Mouse (Mus musculus): Measurements from ENCODE around the gene Pim1. TPM values are rescaled to one million over a fixed set of nuclear protein-coding genes. Genes with fewer than 3 reads are reported as not detected.
"Not testable (repeated sequence)": the region's sequence is repeated elsewhere in the genome, so short reads cannot be mapped to it uniquely, and the experiment has no call there.

The Pim1 gene
- polyA plus RNA-seq, 1 experiment from 2014 or later, result 32.8 TPM

DNA sequence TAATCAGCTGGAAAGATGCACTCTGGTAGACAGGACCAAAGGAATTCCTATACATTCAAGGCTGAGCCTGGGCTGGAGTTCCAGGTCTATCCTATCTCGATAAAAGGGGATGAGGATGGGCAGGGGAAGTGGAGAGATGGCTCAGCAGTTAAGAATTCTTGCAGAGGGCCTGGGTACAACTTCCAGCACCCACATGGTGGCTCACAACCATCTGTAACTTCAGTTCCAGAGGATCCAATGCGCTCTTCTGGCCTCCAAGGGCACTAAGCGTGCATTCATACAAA, 6.5 kb downstream of the Pim1 start:
- no peak for ATAC-seq (ENCODE audit: low FRiP score, low TSS enrichment)

DNA sequence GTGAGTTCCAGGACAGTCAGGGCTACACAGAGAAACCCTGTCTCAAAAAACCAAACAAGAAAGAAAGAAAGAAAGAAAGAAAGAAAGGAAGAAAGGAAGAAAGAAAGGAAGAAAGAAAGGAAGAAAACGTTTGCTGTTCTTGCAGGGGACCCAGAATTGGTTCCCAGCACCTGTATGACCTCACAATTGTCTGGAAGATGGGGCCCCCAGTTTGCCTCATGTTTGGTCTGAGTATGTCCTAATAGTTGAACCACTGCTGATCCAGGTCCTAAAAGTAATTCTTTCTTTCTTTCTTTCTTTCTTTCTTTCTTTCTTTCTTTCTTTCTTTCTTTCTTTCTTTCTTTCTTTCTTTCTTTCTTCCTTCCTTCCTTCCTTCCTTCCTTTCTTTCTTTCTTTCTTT, 6.9 kb downstream of the Pim1 start:
- H3K27ac ChIP-seq (replicated peaks); H3K9me3 ChIP-seq (ENCODE audit: control insufficient read depth, low read length); H3K4me1 ChIP-seq (replicated peaks; ENCODE audit: control insufficient read depth, insufficient read depth); H3K4me2 ChIP-seq (replicated peaks; ENCODE audit: low read depth); H3K9ac ChIP-seq (ENCODE audit: low read length); ATAC-seq (ENCODE audit: low FRiP score, low TSS enrichment); H3K4me3 ChIP-seq (ENCODE audit: low read depth, low read length); DNase-seq (ENCODE audit: low spot score); H3K27me3 ChIP-seq (ENCODE audit: control insufficient read depth, insufficient read depth, low read length); H3K36me3 ChIP-seq (ENCODE audit: control insufficient read depth, insufficient read depth, low read length): not testable (repeated sequence)
- 50% methylated on average over 1 of the region's 1 CpGs for WGBS

More for the DNA sequence above, 6.5 kb downstream of the Pim1 start:
- no peaks in the 10 kb centered on the region for H3K27me3 ChIP-seq (ENCODE audit: control insufficient read depth, insufficient read depth, low read length)
- H3K4me1 ChIP-seq (replicated peaks; ENCODE audit: control insufficient read depth, insufficient read depth), result 0 out of 2 replicates have a peak, but pooled peaks cover 3% of the 10 kb centered on the region
- 89% methylated on average over 3 of the region's 3 CpGs for WGBS
- no peak overlapping the region for H3K4me2 ChIP-seq (replicated peaks; ENCODE audit: low read depth)
- H3K9me3 ChIP-seq (ENCODE audit: control insufficient read depth, low read length), result no peaks in the 10 kb centered on the region
- peaks cover 7% of the 10 kb centered on the region for H3K36me3 ChIP-seq (ENCODE audit: control insufficient read depth, insufficient read depth, low read length)
- H3K9ac ChIP-seq (ENCODE audit: low read length), result no peak overlapping the region
- H3K4me3 ChIP-seq (ENCODE audit: low read depth, low read length), result no peak overlapping the region
- TF ChIP-seq CTCF (IDR thresholded peaks at IDR 0.05; ENCODE audit: low read depth), result no peak
- no peak for TF ChIP-seq EP300 (optimal IDR thresholded peaks at IDR 0.05)
- no peak for DNase-seq (ENCODE audit: low spot score)
- H3K27ac ChIP-seq (replicated peaks), result no peak overlapping the region

DNA sequence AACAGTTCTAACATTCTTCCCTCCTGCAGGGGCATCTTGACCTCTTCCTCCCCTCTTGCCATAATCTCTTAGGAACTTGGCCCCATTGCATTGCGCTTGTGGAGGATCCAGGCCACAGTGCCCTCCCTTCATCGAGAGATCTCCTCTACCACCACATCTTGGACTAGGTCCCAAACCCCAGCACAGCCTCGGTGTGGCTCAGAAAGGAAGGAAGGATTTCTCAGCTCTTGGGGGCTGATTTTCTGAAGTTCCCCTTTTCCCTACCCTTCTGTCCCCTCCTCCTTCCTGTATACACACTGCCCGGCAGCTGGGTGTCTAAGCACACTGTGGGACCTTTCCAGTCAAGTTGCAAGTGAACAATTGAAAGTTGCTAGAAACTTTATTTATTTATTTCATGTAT, 7.5 kb downstream of the Pim1 start:
- Histone ChIP-seq H3K4me1 (replicated peaks; ENCODE audit: control insufficient read depth, insufficient read depth) (0 out of 2 replicates have a peak, but pooled peaks cover 2% of the 10 kb centered on the region), H3K9me3 (ENCODE audit: control insufficient read depth, low read length) (no peaks in the 10 kb centered on the region), H3K4me3 (ENCODE audit: low read depth, low read length) (no peak overlapping the region), H3K27me3 (ENCODE audit: control insufficient read depth, insufficient read depth, low read length) (no peaks in the 10 kb centered on the region), H3K9ac (ENCODE audit: low read length) (no peak overlapping the region), H3K36me3 (ENCODE audit: control insufficient read depth, insufficient read depth, low read length) (peaks cover 7% of the 10 kb centered on the region), H3K27ac (replicated peaks) (no peak overlapping the region), H3K4me2 (replicated peaks; ENCODE audit: low read depth) (no peak overlapping the region)
- WGBS, result 37% methylated on average over 4 of the region's 4 CpGs
- no peak for ATAC-seq (ENCODE audit: low FRiP score, low TSS enrichment)
- TF ChIP-seq CTCF (IDR thresholded peaks at IDR 0.05; ENCODE audit: low read depth) (no peak), EP300 (optimal IDR thresholded peaks at IDR 0.05) (no peak)
- no peak for DNase-seq (ENCODE audit: low spot score)

DNA sequence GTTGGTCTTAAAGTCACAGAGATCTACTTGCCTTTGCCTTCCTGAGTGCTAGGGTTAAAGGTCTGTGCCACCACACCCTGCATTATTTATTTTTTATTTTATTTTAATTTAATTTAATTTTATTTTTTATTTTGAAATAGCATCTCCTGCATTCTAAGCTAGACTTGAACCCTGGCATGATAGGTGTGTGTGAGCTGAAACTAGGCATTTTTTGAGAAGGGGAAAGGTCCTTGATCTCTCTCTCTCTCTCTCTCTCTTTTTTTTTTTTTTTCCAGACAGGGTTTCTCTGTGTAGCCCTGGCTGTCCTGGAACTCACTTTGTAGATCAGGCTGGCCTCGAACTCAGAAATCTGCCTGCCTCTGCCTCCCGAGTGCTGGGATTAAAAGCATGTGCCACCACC, 8.4 kb downstream of the Pim1 start:
- not testable (repeated sequence) for H3K27me3 ChIP-seq (ENCODE audit: control insufficient read depth, insufficient read depth, low read length); H3K36me3 ChIP-seq (ENCODE audit: control insufficient read depth, insufficient read depth, low read length); H3K9me3 ChIP-seq (ENCODE audit: control insufficient read depth, low read length); H3K4me3 ChIP-seq (ENCODE audit: low read depth, low read length); H3K27ac ChIP-seq (replicated peaks); ATAC-seq (ENCODE audit: low FRiP score, low TSS enrichment); DNase-seq (ENCODE audit: low spot score); H3K4me1 ChIP-seq (replicated peaks; ENCODE audit: control insufficient read depth, insufficient read depth); H3K9ac ChIP-seq (ENCODE audit: low read length); H3K4me2 ChIP-seq (replicated peaks; ENCODE audit: low read depth)
- 100% methylated on average over 1 of the region's 2 CpGs for WGBS

DNA sequence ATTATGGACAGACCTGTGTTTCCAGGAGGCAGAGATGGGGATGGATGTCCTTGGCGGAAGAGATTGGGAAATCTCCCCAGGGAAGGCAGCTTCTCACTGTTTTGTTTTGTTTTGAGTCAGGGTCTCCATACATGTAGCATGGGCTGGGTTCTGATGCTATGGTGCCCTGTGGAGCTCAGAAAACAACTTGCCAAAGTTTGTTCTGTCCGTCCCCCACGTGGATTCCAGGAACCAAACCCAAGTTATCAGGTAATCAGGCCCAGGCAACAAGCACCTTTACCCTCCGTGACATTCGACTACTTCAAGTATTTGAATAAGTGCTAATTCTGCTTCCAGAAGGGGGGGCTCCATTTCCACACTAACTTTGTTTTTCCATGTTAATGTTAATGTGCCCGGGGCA, 9.0 kb downstream of the Pim1 start:
- H3K4me2 ChIP-seq (replicated peaks; ENCODE audit: low read depth), result no peak overlapping the region
- no peak overlapping the region for H3K27ac ChIP-seq (replicated peaks)
- no peaks in the 10 kb centered on the region for H3K27me3 ChIP-seq (ENCODE audit: control insufficient read depth, insufficient read depth, low read length)
- no peaks in the 10 kb centered on the region for H3K4me1 ChIP-seq (replicated peaks; ENCODE audit: control insufficient read depth, insufficient read depth)
- TF ChIP-seq CTCF (IDR thresholded peaks at IDR 0.05; ENCODE audit: low read depth) (no peak), EP300 (optimal IDR thresholded peaks at IDR 0.05) (no peak)
- H3K4me3 ChIP-seq (ENCODE audit: low read depth, low read length), result no peak overlapping the region
- H3K9me3 ChIP-seq (ENCODE audit: control insufficient read depth, low read length), result no peaks in the 10 kb centered on the region
- H3K36me3 ChIP-seq (ENCODE audit: control insufficient read depth, insufficient read depth, low read length), result peaks cover 3% of the 10 kb centered on the region
- no peak overlapping the region for H3K9ac ChIP-seq (ENCODE audit: low read length)
- ATAC-seq (ENCODE audit: low FRiP score, low TSS enrichment) (no peak), DNase-seq (ENCODE audit: low spot score) (no peak)
- WGBS, result 60% methylated on average over 6 of the region's 6 CpGs

DNA sequence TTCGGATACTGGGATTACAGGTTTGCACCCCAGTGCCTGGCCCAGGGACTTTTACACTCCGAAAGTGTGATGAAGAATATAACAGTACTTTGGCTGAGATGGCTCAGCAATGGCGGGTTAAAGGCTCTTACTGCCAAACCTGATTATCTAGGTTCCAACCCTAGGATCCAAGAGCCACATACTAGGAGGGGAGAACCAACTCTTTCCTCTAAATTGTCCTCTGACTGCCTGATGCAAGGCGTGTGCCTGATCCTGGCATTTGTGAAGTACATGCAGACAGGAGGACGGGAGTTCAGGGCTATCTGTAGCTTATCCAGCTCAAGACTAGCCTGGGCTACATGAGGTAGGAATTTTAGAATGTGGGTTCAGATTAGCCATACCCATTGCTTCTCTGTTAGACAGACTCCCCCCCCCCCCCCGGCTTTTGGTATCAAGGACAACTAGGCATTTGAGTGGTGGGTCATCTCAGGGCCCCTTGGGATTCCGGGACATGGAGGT, 9.7 kb downstream of the Pim1 start:
- H3K9me3 ChIP-seq (ENCODE audit: control insufficient read depth, low read length), result no peaks in the 10 kb centered on the region
- TF ChIP-seq EP300 (optimal IDR thresholded peaks at IDR 0.05) (no peak), CTCF (IDR thresholded peaks at IDR 0.05; ENCODE audit: low read depth) (no peak)
- ATAC-seq (ENCODE audit: low FRiP score, low TSS enrichment) (no peak), DNase-seq (ENCODE audit: low spot score) (no peak)
- no peaks in the 10 kb centered on the region for H3K4me1 ChIP-seq (replicated peaks; ENCODE audit: control insufficient read depth, insufficient read depth)
- no peak overlapping the region for H3K4me3 ChIP-seq (ENCODE audit: low read depth, low read length)
- no peak overlapping the region for H3K27ac ChIP-seq (replicated peaks)
- 75% methylated on average over 7 of the region's 7 CpGs for WGBS
- no peaks in the 10 kb centered on the region for H3K36me3 ChIP-seq (ENCODE audit: control insufficient read depth, insufficient read depth, low read length)
- H3K9ac ChIP-seq (ENCODE audit: low read length), result no peak overlapping the region
- no peak overlapping the region for H3K4me2 ChIP-seq (replicated peaks; ENCODE audit: low read depth)
- no peaks in the 10 kb centered on the region for H3K27me3 ChIP-seq (ENCODE audit: control insufficient read depth, insufficient read depth, low read length)
